Mouse (Mus musculus) ovary, adult 18-20 months (tissue): Measurements from ENCODE around the gene Lrrc3.
"Not testable (repeated sequence)": the region's sequence is repeated elsewhere in the genome, so short reads cannot be mapped to it uniquely, and the experiment has no call there.

Experiments used
- DNase-seq: peaks from one replicate; pipeline ENCODE4 v3.0.0; 2022; ENCODE audit warnings: low spot score, mixed read lengths

Lrrc3 gene

GRCm38 (mm10) chr10:77902211-77902893 is at the start of gene Lrrc3:
Gene Lrrc3, minus strand, starts transcription at chr10:77902536.
- DNase-seq: peak; percentile 46

GRCm38 (mm10) chr10:77950468-77950867 is 48.1 kb upstream of the Lrrc3 start:
- not testable (repeated sequence) for DNase-seq

GRCm38 (mm10) chr10:77939685-77940084 is 37.3 kb upstream of the Lrrc3 start:
- DNase-seq: no peak

GRCm38 (mm10) chr10:77927375-77927774 is 25.0 kb upstream of the Lrrc3 start:
- DNase-seq: no peak

- DNase-seq: no peak
Observed at GRCm38 (mm10) chr10:77926140-77926539, 23.8 kb upstream of the Lrrc3 start.

GRCm38 (mm10) chr10:77922681-77923080 is 20.3 kb upstream of the Lrrc3 start:
- DNase-seq: no peak

- DNase-seq: no peak
Observed at GRCm38 (mm10) chr10:77921009-77921408, 18.7 kb upstream of the Lrrc3 start.

- no peak for DNase-seq
Observed at GRCm38 (mm10) chr10:77916636-77917335, 14.4 kb upstream of the Lrrc3 start.

- DNase-seq: no peak
Observed at GRCm38 (mm10) chr10:77913292-77913691, 11.0 kb upstream of the Lrrc3 start.

- DNase-seq: no peak
Observed at GRCm38 (mm10) chr10:77912605-77913004, 10.3 kb upstream of the Lrrc3 start.

- no peak for DNase-seq
Observed at GRCm38 (mm10) chr10:77902894-77903715, 769 bp upstream of the Lrrc3 start.

- no peak for DNase-seq
Observed at GRCm38 (mm10) chr10:77901871-77902210, 495 bp downstream of the Lrrc3 start.

- DNase-seq: no peak
Observed at GRCm38 (mm10) chr10:77900903-77901818, 1.2 kb downstream of the Lrrc3 start.

- no peak for DNase-seq
Observed at GRCm38 (mm10) chr10:77900126-77900525, 2.2 kb downstream of the Lrrc3 start.

GRCm38 (mm10) chr10:77895562-77895961 is 6.8 kb downstream of the Lrrc3 start:
- DNase-seq: no peak

GRCm38 (mm10) chr10:77890987-77891565 is 11.3 kb downstream of the Lrrc3 start:
- no peak for DNase-seq

- DNase-seq: no peak
Observed at GRCm38 (mm10) chr10:77886007-77886747, 16.2 kb downstream of the Lrrc3 start.

- no peak for DNase-seq
Observed at GRCm38 (mm10) chr10:77882553-77882952, 19.8 kb downstream of the Lrrc3 start.

GRCm38 (mm10) chr10:77880305-77880704 is 22.0 kb downstream of the Lrrc3 start:
- no peak for DNase-seq

- no peak for DNase-seq
Observed at GRCm38 (mm10) chr10:77878985-77879384, 23.4 kb downstream of the Lrrc3 start.

- no peak for DNase-seq
Observed at GRCm38 (mm10) chr10:77869651-77870050, 32.7 kb downstream of the Lrrc3 start.
